ENCODE assay signal across 10 mouse cellular contexts in the genomic region with DNA sequence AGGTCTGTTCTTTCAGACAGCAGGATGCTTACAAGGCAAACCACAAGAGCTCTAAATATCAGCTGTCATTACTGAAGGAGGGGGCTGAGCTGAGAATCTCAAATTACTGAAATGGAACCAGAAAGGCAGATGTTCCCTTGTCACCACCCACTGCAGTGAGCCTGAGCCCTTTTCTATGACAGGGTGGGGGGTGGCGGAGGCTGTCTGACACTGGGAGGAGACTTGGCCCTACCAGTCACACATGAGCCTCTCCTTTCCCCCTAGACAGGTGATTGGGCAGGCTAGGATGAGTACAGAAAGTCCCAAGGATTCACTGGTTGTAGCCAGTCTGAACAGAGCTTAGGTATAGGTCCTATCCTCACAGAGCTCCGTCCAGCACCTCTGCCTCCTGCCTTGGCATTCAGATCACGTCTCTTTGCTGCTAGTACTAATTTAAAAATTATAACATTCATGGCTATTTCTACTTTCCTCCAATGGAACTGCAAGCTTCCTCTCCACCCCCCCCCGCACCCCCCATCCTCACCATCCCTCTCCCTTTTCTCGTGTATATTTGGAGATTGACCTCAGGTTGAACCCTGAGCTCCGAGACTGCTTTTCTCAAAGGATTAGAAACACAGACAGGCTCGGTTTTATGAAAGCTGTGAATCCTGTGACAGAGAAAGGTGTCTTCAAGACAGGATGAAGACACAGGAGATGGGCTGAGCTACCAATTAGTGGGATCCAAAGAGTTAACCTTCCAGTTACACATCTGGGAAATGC.
DNase-seq lines count a peak whose midpoint lies in the region; ATAC-seq and TF ChIP-seq lines count a peak whose summit lies in the region.
"Had no signal": no experiment of that assay in that cellular context is flagged by ENCODE, and none has a peak within 500 bp of the region (broad histone marks: within the 10 kb centered on the region; RNA-seq: fewer than 3 reads in every experiment).

No protein-coding gene starts in this region.

- TF ChIP-seq CTCF in lung, embryonic 14.5 days (IDR thresholded peaks at IDR 0.05; ENCODE audit: low read depth) = no peak

- no peak overlapping the region for H3K4me2 ChIP-seq in lung, embryonic 14.5 days
- H3K4me2 ChIP-seq: heart, embryonic 15.5 days had no signal

- no peaks in the 10 kb centered on the region for H3K36me3 ChIP-seq in lung, embryonic 14.5 days (ENCODE audit: insufficient read depth)
- H3K36me3 ChIP-seq: heart, embryonic 15.5 days had no signal

- H3K9me3 ChIP-seq in lung, embryonic 14.5 days (ENCODE audit: low read depth, low read length) = no peaks in the 10 kb centered on the region
- H3K9me3 ChIP-seq: heart, embryonic 15.5 days had no signal

- H3K9ac ChIP-seq in lung, embryonic 14.5 days = no peak overlapping the region
- H3K9ac ChIP-seq: heart, embryonic 15.5 days had no signal

- no peak overlapping the region for H3K27ac ChIP-seq in lung, embryonic 14.5 days (ENCODE audit: low read depth)
- H3K27ac ChIP-seq: heart, embryonic 15.5 days had no signal

- intact Hi-C loops in left cerebral cortex, postnatal 10 days (cut with DNase I) = loop anchor here (5.0 kb wide), 1 partner anchor 335 kb away; no protein-coding TSS in a partner anchor

- peak; percentile 76 for ATAC-seq in lung, embryonic 14.5 days (ENCODE audit: insufficient read depth)
- ATAC-seq: Patski had no signal

- H3K4me1 ChIP-seq in lung, embryonic 14.5 days (ENCODE audit: insufficient read depth) = peaks cover 6% of the 10 kb centered on the region

- DNase-seq in lung, embryonic 14.5 days = peak; percentile 41
- DNase-seq in lung, adult 18-20 months = no peak
- peak; percentile 36 to 54 for DNase-seq in frontal cortex, postnatal 10 days (ENCODE audit: low spot score in 2 of 2)
- DNase-seq in left cerebral cortex, postnatal 10 days (ENCODE audit: extremely low spot score in 1 of 2, low spot score in 2 of 2) = peak; percentile 26 to 35
- DNase-seq in right cerebral cortex, adult 18-20 months = peak; percentile 71
- DNase-seq in adrenal gland, postnatal 14 days = no peak
- DNase-seq in adrenal gland, postnatal 4 days (ENCODE audit: low spot score in 2 of 2) = no peak
- DNase-seq in lung, postnatal 4 days = no peak

- 19% methylated on average over 7 of the region's 7 CpGs for WGBS in lung, embryonic 14.5 days

- H3K4me3 ChIP-seq in lung, embryonic 14.5 days (ENCODE audit: low read depth, low read length) = no peak overlapping the region
- H3K4me3 ChIP-seq: heart, embryonic 15.5 days had no signal

- no peaks in the 10 kb centered on the region for H3K27me3 ChIP-seq in lung, embryonic 14.5 days (ENCODE audit: insufficient read depth, low read length)
- H3K27me3 ChIP-seq: heart, embryonic 15.5 days; Patski had no signal

Comparison
In these comparisons a context has a peak if more than half of its experiments do, and no peak if none do; other contexts are left out.
1. DNase-seq: peak in lung, embryonic 14.5 days (single experiment), frontal cortex, postnatal 10 days (2 of 2), left cerebral cortex, postnatal 10 days (2 of 2) and right cerebral cortex, adult 18-20 months (single experiment); none in lung, adult 18-20 months (0 of 2), adrenal gland, postnatal 14 days (single experiment), adrenal gland, postnatal 4 days (0 of 2) and lung, postnatal 4 days (0 of 2).